ENCODE assay signal across 15 mouse cellular contexts in the genomic region with DNA sequence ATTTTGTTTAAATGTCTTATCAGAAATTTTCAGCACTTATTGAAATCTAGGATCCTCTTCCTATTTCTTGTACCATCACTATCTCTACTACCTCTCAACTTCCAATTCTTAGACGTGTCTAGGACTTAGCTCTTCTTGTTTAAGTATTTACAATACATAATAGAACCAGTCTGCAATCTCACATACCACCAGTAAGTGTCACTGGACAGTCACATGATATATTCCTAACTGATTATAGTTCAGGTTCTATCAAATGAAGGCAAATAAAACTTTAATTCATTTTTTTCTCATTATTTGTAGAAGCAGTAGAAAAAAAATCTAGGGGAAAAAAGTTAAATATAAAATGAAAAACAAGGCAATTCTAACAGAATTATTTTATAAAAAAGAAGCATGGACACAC. TPM values are rescaled to one million over a fixed set of nuclear protein-coding genes. Genes with fewer than 3 reads are reported as not detected.
A peak's percentile ranks its signal among the peaks of the same experiment; 100 is the strongest.
DNase-seq lines count a peak whose midpoint lies in the region; ATAC-seq and TF ChIP-seq lines count a peak whose summit lies in the region.
"Had no signal": no experiment of that assay in that cellular context is flagged by ENCODE, and none has a peak within 500 bp of the region (broad histone marks: within the 10 kb centered on the region; RNA-seq: fewer than 3 reads in every experiment).

No protein-coding gene starts in this region.

- H3K4me3 ChIP-seq in hindbrain, postnatal 0 days (ENCODE audit: low read length), result no peak overlapping the region
- H3K4me3 ChIP-seq in hindbrain, embryonic 16.5 days (ENCODE audit: low read length), result no peak overlapping the region
- H3K4me3 ChIP-seq in lung, postnatal 0 days (ENCODE audit: low read depth, low read length), result no peak overlapping the region
- H3K4me3 ChIP-seq: limb, embryonic 12.5 days; lung, embryonic 15.5 days had no signal

- H3K27ac ChIP-seq in hindbrain, postnatal 0 days, result no peak overlapping the region
- no peak overlapping the region for H3K27ac ChIP-seq in hindbrain, embryonic 16.5 days (ENCODE audit: low read depth, low read length)
- H3K27ac ChIP-seq in lung, postnatal 0 days (ENCODE audit: low read length), result no peak overlapping the region
- H3K27ac ChIP-seq: limb, embryonic 12.5 days; lung, embryonic 15.5 days had no signal

- peak; percentile 60 for TF ChIP-seq CTCF in hindbrain, postnatal 0 days (IDR thresholded peaks at IDR 0.05; ENCODE audit: low read depth)
- peak; percentile 69 for TF ChIP-seq CTCF in lung, postnatal 0 days (IDR thresholded peaks at IDR 0.05)

- no peak overlapping the region for H3K4me2 ChIP-seq in hindbrain, postnatal 0 days (ENCODE audit: low read depth, low read length)
- H3K4me2 ChIP-seq in hindbrain, embryonic 16.5 days (ENCODE audit: low read length), result no peak overlapping the region
- H3K4me2 ChIP-seq in lung, postnatal 0 days (replicated peaks; ENCODE audit: low read depth, low read length), result no peak overlapping the region
- H3K4me2 ChIP-seq: lung, embryonic 15.5 days had no signal

- DNase-seq in hindbrain, postnatal 0 days (ENCODE audit: low spot score), result peak; percentile 51
- peak; percentile 78 for DNase-seq in lung, postnatal 0 days (ENCODE audit: low spot score)
- DNase-seq in lung, postnatal 14 days, result no peak
- DNase-seq in MN1 (ENCODE audit: low spot score), result peak; percentile 62
- DNase-seq: cerebellum, adult 2 months; heart, postnatal 4 days; kidney, adult 11 months; right cerebral cortex, postnatal 4 days; thymus, postnatal 4 days had no signal

- H3K27me3 ChIP-seq in hindbrain, postnatal 0 days (ENCODE audit: insufficient read depth, low read length), result no peaks in the 10 kb centered on the region
- no peaks in the 10 kb centered on the region for H3K27me3 ChIP-seq in hindbrain, embryonic 16.5 days (replicated peaks; ENCODE audit: control insufficient read depth, insufficient read depth, low read length)
- H3K27me3 ChIP-seq in lung, postnatal 0 days (replicated peaks; ENCODE audit: insufficient read depth, low read length), result no peaks in the 10 kb centered on the region
- H3K27me3 ChIP-seq: limb, embryonic 12.5 days; lung, embryonic 15.5 days had no signal

- WGBS in hindbrain, postnatal 0 days, result 41% methylated on average over 1 of the region's 1 CpGs
- 50% methylated on average over 1 of the region's 1 CpGs for WGBS in hindbrain, embryonic 16.5 days
- 12% methylated on average over 1 of the region's 1 CpGs for WGBS in lung, postnatal 0 days

- no peak for ATAC-seq in hindbrain, postnatal 0 days
- no peak for ATAC-seq in hindbrain, embryonic 16.5 days
- ATAC-seq in lung, postnatal 0 days, result no peak
- 0 out of 2 replicates have a peak, but pooled peaks have one; percentile 50 for ATAC-seq in megakaryocyte-erythroid progenitor cell, adult 5-6 weeks (replicated peaks; ENCODE audit: low FRiP score, low TSS enrichment, poor library complexity, severe bottlenecking)
- no peak for ATAC-seq in erythroid progenitor cell, adult 5-6 weeks (replicated peaks; ENCODE audit: low FRiP score, poor library complexity, severe bottlenecking)

- peaks cover 6% of the 10 kb centered on the region for H3K4me1 ChIP-seq in hindbrain, postnatal 0 days (ENCODE audit: insufficient read depth, low read length)
- H3K4me1 ChIP-seq in hindbrain, embryonic 16.5 days (ENCODE audit: control insufficient read depth, insufficient read depth, low read depth, low read length), result peaks cover 7% of the 10 kb centered on the region
- no peaks in the 10 kb centered on the region; the same call in 1 of the 2 replicates for H3K4me1 ChIP-seq in lung, postnatal 0 days (ENCODE audit: insufficient read depth, low read depth, low read length)

- no peak for TF ChIP-seq EP300 in lung, postnatal 0 days (IDR thresholded peaks at IDR 0.05)

- no peaks in the 10 kb centered on the region for H3K9me3 ChIP-seq in hindbrain, postnatal 0 days (ENCODE audit: low read length)
- no peaks in the 10 kb centered on the region for H3K9me3 ChIP-seq in hindbrain, embryonic 16.5 days (ENCODE audit: control insufficient read depth, low read length)
- H3K9me3 ChIP-seq in lung, postnatal 0 days (ENCODE audit: low read length), result no peaks in the 10 kb centered on the region
- H3K9me3 ChIP-seq: limb, embryonic 12.5 days; lung, embryonic 15.5 days had no signal

- H3K36me3 ChIP-seq in hindbrain, postnatal 0 days (ENCODE audit: insufficient read depth, low read length), result no peaks in the 10 kb centered on the region
- H3K36me3 ChIP-seq in hindbrain, embryonic 16.5 days (ENCODE audit: control insufficient read depth, insufficient read depth, low read length), result no peaks in the 10 kb centered on the region
- 0 out of 2 replicates have a peak, but pooled peaks cover 3% of the 10 kb centered on the region for H3K36me3 ChIP-seq in lung, postnatal 0 days (ENCODE audit: insufficient read depth, low read length)
- H3K36me3 ChIP-seq: lung, embryonic 15.5 days had no signal

- H3K9ac ChIP-seq in hindbrain, postnatal 0 days (replicated peaks; ENCODE audit: low read length), result no peak overlapping the region
- no peak overlapping the region for H3K9ac ChIP-seq in hindbrain, embryonic 16.5 days (ENCODE audit: low read depth, low read length)
- no peak overlapping the region for H3K9ac ChIP-seq in lung, postnatal 0 days (replicated peaks; ENCODE audit: low read depth)
- H3K9ac ChIP-seq: limb, embryonic 12.5 days; lung, embryonic 15.5 days had no signal

RNA-seq across cellular contexts. Expression of a gene that starts 32.2 kb away (rescaled TPM):
- total RNA-seq in hindbrain, postnatal 0 days (2014; rRNA removed), result not detected in 2 replicates
- polyA plus RNA-seq in hindbrain, postnatal 0 days (2015; fragmentation: Nextera tagmentation; extraction: Ambion mirVana), result 1.1 TPM in 1 of 2 replicates, not detected in the other
- polyA plus RNA-seq in hindbrain, embryonic 16.5 days (2015; fragmentation: Nextera tagmentation; extraction: Ambion mirVana), result not detected in 2 replicates
- not detected in 2 replicates for polyA plus RNA-seq in lung, postnatal 0 days (2015; fragmentation: Nextera tagmentation; extraction: Ambion mirVana)
- total RNA-seq in megakaryocyte-erythroid progenitor cell, adult 5-6 weeks (2014; fragmentation: Nextera tagmentation), result 2.6 TPM in 1 of 2 replicates, not detected in the other
- total RNA-seq in megakaryocyte-erythroid progenitor cell, adult 5-6 weeks (2017), result not detected in 2 replicates
- total RNA-seq in erythroid progenitor cell, adult 5-6 weeks (2015; ENCODE audit: low replicate concordance), result not detected in 2 replicates
- not detected in 2 replicates for total RNA-seq in erythroid progenitor cell, adult 5-6 weeks (2017; ENCODE audit: low replicate concordance)
- polyA plus RNA-seq: cerebellum, adult 2 months; limb, embryonic 12.5 days; lung, embryonic 15.5 days; stomach, embryonic 16.5 days had no signal

RNA-seq across cellular contexts. Expression of a gene that starts 32.6 kb away (rescaled TPM):
- 8.6 and 15.0 TPM in 2 replicates for total RNA-seq in hindbrain, postnatal 0 days (2014; rRNA removed)
- 12.5 and 13.5 TPM in 2 replicates for polyA plus RNA-seq in hindbrain, postnatal 0 days (2015; fragmentation: Nextera tagmentation; extraction: Ambion mirVana)
- 16.5 and 20.6 TPM in 2 replicates for polyA plus RNA-seq in hindbrain, embryonic 16.5 days (2015; fragmentation: Nextera tagmentation; extraction: Ambion mirVana)
- 37.4 and 42.8 TPM in 2 replicates for polyA plus RNA-seq in lung, postnatal 0 days (2015; fragmentation: Nextera tagmentation; extraction: Ambion mirVana)
- 115 and 116 TPM in 2 replicates for total RNA-seq in megakaryocyte-erythroid progenitor cell, adult 5-6 weeks (2014; fragmentation: Nextera tagmentation)
- total RNA-seq in megakaryocyte-erythroid progenitor cell, adult 5-6 weeks (2017), result 24.7 and 27.0 TPM in 2 replicates
- total RNA-seq in erythroid progenitor cell, adult 5-6 weeks (2015; ENCODE audit: low replicate concordance), result 55.5 and 93.1 TPM in 2 replicates
- total RNA-seq in erythroid progenitor cell, adult 5-6 weeks (2017; ENCODE audit: low replicate concordance), result 16.9 and 19.4 TPM in 2 replicates
